Mouse (Mus musculus) limb, embryonic 10.5 days (tissue): ENCODE results near the gene Tanc2. TPM values are rescaled to one million over a fixed set of nuclear protein-coding genes. Genes with fewer than 3 reads are reported as not detected.

Experiments
- DNase-seq: peaks from one replicate; pipeline ENCODE4 v3.0.0-alpha.2; 2017; ENCODE audit warnings: low spot score
- H3K27ac ChIP-seq: fragments of 300-500 bp; sonication (generic); 2 replicates; pipeline ENCODE4 v1.5.1; 2016; ENCODE audit warnings: mild to moderate bottlenecking
- H3K27me3 ChIP-seq: fragments of 300-500 bp; sonication (generic); 2 replicates; pipeline ENCODE4 v1.6.1; 2016; ENCODE audit warnings: low read depth, mild to moderate bottlenecking; ENCODE audit not compliant: poor library complexity, severe bottlenecking
- H3K36me3 ChIP-seq: fragments of 300-500 bp; sonication (generic); 2 replicates; pipeline ENCODE4 v1.6.1; 2016; ENCODE audit warnings: mild to moderate bottlenecking, moderate library complexity
- H3K4me1 ChIP-seq: fragments of 300-500 bp; sonication (generic); 2 replicates; pipeline ENCODE4 v1.6.1; 2016
- H3K4me3 ChIP-seq: fragments of 300-500 bp; sonication (generic); 2 replicates; pipeline ENCODE4 v1.5.1; 2016; ENCODE audit warnings: mild to moderate bottlenecking, moderate library complexity
- H3K9me3 ChIP-seq: fragments of 300-500 bp; sonication (generic); replicated peaks from 2 replicates; pipeline ENCODE4 v1.6.1; 2016; ENCODE audit warnings: mild to moderate bottlenecking
- WGBS: fragments of 180-500 bp; shearing (Covaris S2); methylation state at CpG from one replicate; pipeline ENCODE4 v1.1.7; 2016; 5-methylcytosine and 5-hydroxymethylcytosine counted together
- polyA plus RNA-seq: library from polyadenylated mRNA; unstranded; fragments of >200 nt; fragmentation: Nextera tagmentation; extraction: Ambion mirVana; gene quantifications from 2 replicates; pipeline ENCODE4 v1.2.1, GENCODE M21; 2016

Tanc2 gene
- 3.9 and 4.3 TPM in 2 replicates for polyA plus RNA-seq

- Histone ChIP-seq H3K27me3 (0 out of 2 replicates have a peak, but pooled peaks cover 3% of the 10 kb centered on the region), H3K9me3 (no peaks in the 10 kb centered on the region), H3K4me1 (peaks cover 16% of the 10 kb centered on the region), H3K4me3 (peak within 1 kb of the TSS; percentile 92), H3K36me3 (no peaks in the 10 kb centered on the region), H3K27ac (peak within 1 kb of the TSS; percentile 93)
- WGBS = 7% methylated on average over 87 of the region's 87 CpGs
- DNase-seq = peak; percentile 71
Observed at GRCm38 (mm10) chr11:105589877-105590641, at the start of gene Tanc2. TSS of gene Tanc2 (plus strand) at chr11:105589986.

DNA sequence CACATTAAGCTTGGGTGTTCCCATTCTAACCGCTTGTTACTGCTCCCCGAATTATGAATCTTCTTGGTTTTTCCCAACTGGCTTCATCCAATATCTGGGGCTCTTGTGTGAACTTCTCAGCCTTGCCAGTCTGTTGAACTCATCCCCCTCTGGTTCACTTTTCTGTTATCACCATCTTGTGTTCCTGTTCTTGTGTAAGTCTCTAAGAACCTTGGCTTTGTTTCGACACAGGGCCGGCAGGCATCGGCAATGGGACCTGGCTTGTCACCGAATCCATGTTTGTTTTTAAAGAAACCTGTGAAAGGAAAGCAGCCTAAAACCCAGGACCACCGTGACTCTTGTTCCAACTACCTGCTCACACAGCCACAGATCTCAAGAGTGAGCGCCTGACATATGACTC is 49.0 kb upstream of the Tanc2 start:
- Histone ChIP-seq H3K4me3 (no peak overlapping the region), H3K27me3 (no peaks in the 10 kb centered on the region), H3K4me1 (peaks cover 6% of the 10 kb centered on the region; the same call in 1 of the 2 replicates), H3K27ac (no peak overlapping the region), H3K9me3 (no peaks in the 10 kb centered on the region), H3K36me3 (no peaks in the 10 kb centered on the region)
- DNase-seq = no peak
- WGBS = 94% methylated on average over 8 of the region's 8 CpGs

- Histone ChIP-seq H3K27ac (no peak overlapping the region), H3K4me1 (peaks cover 6% of the 10 kb centered on the region; the same call in 1 of the 2 replicates), H3K36me3 (no peaks in the 10 kb centered on the region), H3K27me3 (no peaks in the 10 kb centered on the region), H3K9me3 (no peaks in the 10 kb centered on the region), H3K4me3 (no peak overlapping the region)
- no peak for DNase-seq
- 84% methylated on average over 4 of the region's 4 CpGs for WGBS
Observed at GRCm38 (mm10) chr11:105541366-105541765, 48.4 kb upstream of the Tanc2 start.

DNA sequence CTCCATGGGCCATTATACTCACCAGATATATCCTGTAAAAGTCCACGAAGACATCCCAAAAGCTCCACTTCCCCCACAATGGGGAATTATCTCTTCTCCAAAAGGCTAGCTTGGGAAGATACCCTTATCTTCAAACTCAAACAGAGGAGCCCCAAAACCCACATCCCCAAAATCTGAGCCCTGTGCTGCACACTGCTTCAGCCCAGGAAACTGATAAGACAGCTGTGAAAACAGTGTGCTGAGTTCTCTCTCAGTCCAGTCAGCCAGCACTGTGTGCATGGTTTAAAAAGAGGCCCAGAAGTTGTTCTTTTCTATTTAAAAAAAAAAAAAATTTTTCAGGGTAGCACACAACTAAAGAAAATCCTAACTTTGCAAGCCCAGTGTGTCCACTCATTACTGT is 47.7 kb upstream of the Tanc2 start:
- Histone ChIP-seq H3K27me3 (no peaks in the 10 kb centered on the region), H3K4me1 (peaks cover 6% of the 10 kb centered on the region; the same call in 1 of the 2 replicates), H3K9me3 (no peaks in the 10 kb centered on the region), H3K4me3 (no peak overlapping the region), H3K27ac (no peak overlapping the region), H3K36me3 (no peaks in the 10 kb centered on the region)
- WGBS = 77% methylated on average over 1 of the region's 1 CpGs
- no peak for DNase-seq

DNA sequence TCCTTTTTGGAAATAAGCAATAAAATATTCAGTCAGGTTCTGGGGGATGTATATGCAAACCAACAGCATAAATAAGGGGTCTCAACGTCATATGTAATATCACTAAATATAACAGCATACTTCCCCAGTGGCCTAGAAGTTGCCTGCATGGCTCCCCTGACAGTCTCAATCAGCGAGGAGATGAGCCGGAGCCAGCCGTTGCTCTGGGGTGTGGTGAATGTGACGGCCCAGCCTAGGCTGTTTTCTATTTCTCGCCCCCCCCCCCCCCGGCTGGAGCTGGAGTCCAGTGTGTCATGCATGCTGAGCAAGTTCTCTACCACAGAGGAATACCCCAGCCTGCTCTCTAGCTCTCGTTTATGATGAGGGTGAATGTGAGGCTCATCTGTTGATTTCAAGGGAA is 44.0 kb upstream of the Tanc2 start:
- H3K27ac ChIP-seq = no peak overlapping the region
- peaks cover 6% of the 10 kb centered on the region; the same call in 1 of the 2 replicates for H3K4me1 ChIP-seq
- H3K36me3 ChIP-seq = no peaks in the 10 kb centered on the region
- no peak for DNase-seq
- no peaks in the 10 kb centered on the region for H3K27me3 ChIP-seq
- H3K4me3 ChIP-seq = no peak overlapping the region
- 58% methylated on average over 8 of the region's 8 CpGs for WGBS
- H3K9me3 ChIP-seq = no peaks in the 10 kb centered on the region

GRCm38 (mm10) chr11:105546393-105546792 is 43.4 kb upstream of the Tanc2 start:
- Histone ChIP-seq H3K27ac (no peak overlapping the region), H3K4me3 (no peak overlapping the region), H3K9me3 (no peaks in the 10 kb centered on the region), H3K27me3 (no peaks in the 10 kb centered on the region), H3K36me3 (no peaks in the 10 kb centered on the region), H3K4me1 (peaks cover 6% of the 10 kb centered on the region; the same call in 1 of the 2 replicates)
- 63% methylated on average over 6 of the region's 6 CpGs for WGBS
- DNase-seq = no peak

DNA sequence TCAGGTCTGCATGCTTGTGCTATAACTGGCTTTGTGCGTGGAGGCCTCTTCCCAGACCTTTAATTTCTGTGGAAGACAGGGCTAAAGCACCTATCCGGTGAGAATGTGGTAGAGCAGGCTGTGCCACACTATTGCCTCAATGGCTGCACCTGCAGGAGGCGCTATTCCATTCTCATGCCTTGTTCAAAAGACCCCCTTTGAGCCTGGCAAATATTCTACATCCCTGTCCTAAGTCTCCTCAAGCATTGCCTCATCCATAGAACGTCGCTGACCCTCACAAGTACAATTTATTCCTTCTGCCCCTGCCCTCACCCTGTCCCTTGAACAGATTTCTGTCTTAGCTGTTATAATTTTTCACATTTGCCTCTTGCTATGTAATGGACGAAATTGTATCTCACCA is 41.4 kb upstream of the Tanc2 start:
- H3K27me3 ChIP-seq = no peaks in the 10 kb centered on the region
- no peak overlapping the region for H3K27ac ChIP-seq
- H3K36me3 ChIP-seq = no peaks in the 10 kb centered on the region
- no peaks in the 10 kb centered on the region; the same call in 1 of the 2 replicates for H3K4me1 ChIP-seq
- H3K4me3 ChIP-seq = no peak overlapping the region
- no peaks in the 10 kb centered on the region for H3K9me3 ChIP-seq
- no peak for DNase-seq
- 91% methylated on average over 6 of the region's 6 CpGs for WGBS

GRCm38 (mm10) chr11:105549164-105550121 is 40.3 kb upstream of the Tanc2 start:
- Histone ChIP-seq H3K4me1 (no peaks in the 10 kb centered on the region; the same call in 1 of the 2 replicates), H3K4me3 (no peak overlapping the region), H3K27ac (no peak overlapping the region), H3K9me3 (no peaks in the 10 kb centered on the region), H3K36me3 (no peaks in the 10 kb centered on the region), H3K27me3 (no peaks in the 10 kb centered on the region)
- 86% methylated on average over 9 of the region's 9 CpGs for WGBS
- DNase-seq = no peak

DNA sequence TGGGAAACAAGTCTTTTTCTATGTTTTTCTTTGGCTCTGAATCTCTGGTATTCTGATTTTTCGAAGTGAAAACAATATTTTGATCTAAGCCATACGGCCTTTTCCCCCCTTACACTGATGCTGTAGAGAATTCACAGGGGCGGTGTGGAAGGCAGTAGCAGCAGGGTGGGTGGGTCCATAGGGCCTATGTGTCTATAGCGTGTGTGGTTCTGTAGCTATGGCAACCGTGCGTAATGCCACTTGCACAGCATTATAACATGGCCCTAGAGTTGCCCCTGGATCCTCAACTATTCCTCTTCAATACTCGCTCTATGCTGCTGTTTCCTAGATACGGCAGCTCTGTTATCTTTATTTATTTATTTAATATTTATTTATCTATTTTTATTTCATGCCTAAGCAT is 32.5 kb upstream of the Tanc2 start:
- Histone ChIP-seq H3K27ac (no peak overlapping the region), H3K36me3 (no peaks in the 10 kb centered on the region), H3K9me3 (no peaks in the 10 kb centered on the region), H3K27me3 (no peaks in the 10 kb centered on the region), H3K4me1 (no peaks in the 10 kb centered on the region), H3K4me3 (no peak overlapping the region)
- WGBS = 87% methylated on average over 8 of the region's 8 CpGs
- no peak for DNase-seq

- DNase-seq = no peak
- no peaks in the 10 kb centered on the region for H3K9me3 ChIP-seq
Observed at GRCm38 (mm10) chr11:105558091-105558490, 31.7 kb upstream of the Tanc2 start.

GRCm38 (mm10) chr11:105558803-105559505 is 30.8 kb upstream of the Tanc2 start:
- H3K9me3 ChIP-seq = no peaks in the 10 kb centered on the region
- H3K36me3 ChIP-seq = no peaks in the 10 kb centered on the region
- no peak overlapping the region for H3K27ac ChIP-seq
- 86% methylated on average over 6 of the region's 6 CpGs for WGBS
- H3K4me3 ChIP-seq = no peak overlapping the region
- no peaks in the 10 kb centered on the region for H3K27me3 ChIP-seq
- DNase-seq = no peak
- no peaks in the 10 kb centered on the region for H3K4me1 ChIP-seq

More at GRCm38 (mm10) chr11:105558091-105558490, 31.7 kb upstream of the Tanc2 start:
- H3K36me3 ChIP-seq = no peaks in the 10 kb centered on the region
- no peaks in the 10 kb centered on the region for H3K27me3 ChIP-seq
- no peak overlapping the region for H3K4me3 ChIP-seq
- H3K27ac ChIP-seq = no peak overlapping the region
- no peaks in the 10 kb centered on the region for H3K4me1 ChIP-seq

DNA sequence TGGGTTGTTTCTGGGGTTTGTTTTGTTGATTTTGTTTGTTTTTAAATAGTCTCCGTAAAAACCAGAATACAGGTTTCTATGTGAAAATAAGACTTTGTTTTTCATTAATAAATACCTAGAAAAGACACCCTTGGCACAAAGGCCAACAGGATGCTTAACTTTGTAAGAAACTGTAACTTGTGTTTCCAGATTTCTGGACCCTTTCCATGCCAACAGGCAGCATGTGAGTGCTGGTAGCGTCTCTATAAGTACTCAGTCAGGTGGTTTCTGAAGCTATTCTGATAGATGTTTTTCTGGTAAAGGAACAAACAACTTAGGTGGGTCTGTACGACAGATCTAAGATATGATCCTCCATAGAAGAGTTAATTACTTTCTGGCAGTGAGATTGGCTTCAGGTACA is 26.2 kb upstream of the Tanc2 start:
- H3K27me3 ChIP-seq = no peaks in the 10 kb centered on the region
- no peak overlapping the region for H3K27ac ChIP-seq
- no peak for DNase-seq
- H3K36me3 ChIP-seq = no peaks in the 10 kb centered on the region
- H3K9me3 ChIP-seq = no peaks in the 10 kb centered on the region
- H3K4me1 ChIP-seq = no peaks in the 10 kb centered on the region
- 94% methylated on average over 3 of the region's 3 CpGs for WGBS
- no peak overlapping the region for H3K4me3 ChIP-seq
